Mouse (Mus musculus): ENCODE data around the gene Etv6. TPM values are rescaled to one million over a fixed set of nuclear protein-coding genes. Genes with fewer than 3 reads are reported as not detected.

Etv6 gene
- polyA plus RNA-seq, 1 experiment: not detected

- Histone ChIP-seq H3K4me3 (ENCODE audit: insufficient read depth, low read depth, low read length) (no peak overlapping the region), H3K4me1 (ENCODE audit: control insufficient read depth, insufficient read depth, low read length) (peaks cover 9% of the 10 kb centered on the region), H3K27ac (ENCODE audit: insufficient read depth, low read depth, low read length) (no peak overlapping the region)
- TF ChIP-seq POLR2A (IDR thresholded peaks at IDR 0.05; ENCODE audit: insufficient read depth, low read depth, low read length) (no peak), CTCF (IDR thresholded peaks at IDR 0.05; ENCODE audit: insufficient read depth, low read depth, low read length) (no peak)
- WGBS: 83% methylated on average over 5 of the region's 5 CpGs
Measured at GRCm38 (mm10) chr6:134118506-134118905, 83.0 kb downstream of the Etv6 start.

GRCm38 (mm10) chr6:134119136-134119535, 83.6 kb downstream of the Etv6 start:
- Histone ChIP-seq H3K27ac (ENCODE audit: insufficient read depth, low read depth, low read length) (no peak overlapping the region), H3K4me1 (ENCODE audit: control insufficient read depth, insufficient read depth, low read length) (peaks cover 9% of the 10 kb centered on the region), H3K4me3 (ENCODE audit: insufficient read depth, low read depth, low read length) (no peak overlapping the region)
- no peak for TF ChIP-seq POLR2A (IDR thresholded peaks at IDR 0.05; ENCODE audit: insufficient read depth, low read depth, low read length)
- TF ChIP-seq CTCF (IDR thresholded peaks at IDR 0.05; ENCODE audit: insufficient read depth, low read depth, low read length): no peak
- 23% methylated on average over 4 of the region's 4 CpGs for WGBS

- H3K4me1 ChIP-seq (ENCODE audit: control insufficient read depth, insufficient read depth, low read length): peaks cover 11% of the 10 kb centered on the region
- TF ChIP-seq CTCF (IDR thresholded peaks at IDR 0.05; ENCODE audit: insufficient read depth, low read depth, low read length) (no peak), POLR2A (IDR thresholded peaks at IDR 0.05; ENCODE audit: insufficient read depth, low read depth, low read length) (no peak)
- H3K4me3 ChIP-seq (ENCODE audit: insufficient read depth, low read depth, low read length): no peak overlapping the region
- 86% methylated on average over 4 of the region's 4 CpGs for WGBS
- H3K27ac ChIP-seq (ENCODE audit: insufficient read depth, low read depth, low read length): no peak overlapping the region
Measured at GRCm38 (mm10) chr6:134120227-134120626, 84.7 kb downstream of the Etv6 start.

- Histone ChIP-seq H3K4me1 (ENCODE audit: control insufficient read depth, insufficient read depth, low read length) (peaks cover 11% of the 10 kb centered on the region), H3K4me3 (ENCODE audit: insufficient read depth, low read depth, low read length) (no peak overlapping the region), H3K27ac (ENCODE audit: insufficient read depth, low read depth, low read length) (no peak overlapping the region)
- no peak for TF ChIP-seq POLR2A (IDR thresholded peaks at IDR 0.05; ENCODE audit: insufficient read depth, low read depth, low read length)
- TF ChIP-seq CTCF (IDR thresholded peaks at IDR 0.05; ENCODE audit: insufficient read depth, low read depth, low read length): no peak
- 65% methylated on average over 12 of the region's 12 CpGs for WGBS
Measured at GRCm38 (mm10) chr6:134120712-134121111, 85.2 kb downstream of the Etv6 start.

GRCm38 (mm10) chr6:134122945-134123344, 87.4 kb downstream of the Etv6 start:
- TF ChIP-seq POLR2A (IDR thresholded peaks at IDR 0.05; ENCODE audit: insufficient read depth, low read depth, low read length) (no peak), CTCF (IDR thresholded peaks at IDR 0.05; ENCODE audit: insufficient read depth, low read depth, low read length) (no peak)
- peaks cover 11% of the 10 kb centered on the region for H3K4me1 ChIP-seq (ENCODE audit: control insufficient read depth, insufficient read depth, low read length)
- H3K4me3 ChIP-seq (ENCODE audit: insufficient read depth, low read depth, low read length): no peak overlapping the region
- WGBS: 47% methylated on average over 5 of the region's 5 CpGs
- H3K27ac ChIP-seq (ENCODE audit: insufficient read depth, low read depth, low read length): no peak overlapping the region

- H3K4me1 ChIP-seq (ENCODE audit: control insufficient read depth, insufficient read depth, low read length): peaks cover 11% of the 10 kb centered on the region
- 90% methylated on average over 7 of the region's 7 CpGs for WGBS
- H3K4me3 ChIP-seq (ENCODE audit: insufficient read depth, low read depth, low read length): no peak overlapping the region
- H3K27ac ChIP-seq (ENCODE audit: insufficient read depth, low read depth, low read length): no peak overlapping the region
- TF ChIP-seq POLR2A (IDR thresholded peaks at IDR 0.05; ENCODE audit: insufficient read depth, low read depth, low read length) (no peak), CTCF (IDR thresholded peaks at IDR 0.05; ENCODE audit: insufficient read depth, low read depth, low read length) (no peak)
Measured at GRCm38 (mm10) chr6:134123474-134123873, 88.0 kb downstream of the Etv6 start.

- WGBS: 85% methylated on average over 10 of the region's 10 CpGs
- Histone ChIP-seq H3K4me1 (ENCODE audit: control insufficient read depth, insufficient read depth, low read length) (peaks cover 6% of the 10 kb centered on the region; the same call in 1 of the 2 replicates), H3K27ac (ENCODE audit: insufficient read depth, low read depth, low read length) (no peak overlapping the region), H3K4me3 (ENCODE audit: insufficient read depth, low read depth, low read length) (no peak overlapping the region)
- TF ChIP-seq POLR2A (IDR thresholded peaks at IDR 0.05; ENCODE audit: insufficient read depth, low read depth, low read length): no peak
- no peak for TF ChIP-seq CTCF (IDR thresholded peaks at IDR 0.05; ENCODE audit: insufficient read depth, low read depth, low read length)
Measured at GRCm38 (mm10) chr6:134124256-134124655, 88.8 kb downstream of the Etv6 start.

- 78% methylated on average over 6 of the region's 6 CpGs for WGBS
- Histone ChIP-seq H3K4me3 (ENCODE audit: insufficient read depth, low read depth, low read length) (no peak overlapping the region), H3K27ac (ENCODE audit: insufficient read depth, low read depth, low read length) (no peak overlapping the region), H3K4me1 (ENCODE audit: control insufficient read depth, insufficient read depth, low read length) (peaks cover 2% of the 10 kb centered on the region; the same call in 1 of the 2 replicates)
- TF ChIP-seq CTCF (IDR thresholded peaks at IDR 0.05; ENCODE audit: insufficient read depth, low read depth, low read length): no peak
- TF ChIP-seq POLR2A (IDR thresholded peaks at IDR 0.05; ENCODE audit: insufficient read depth, low read depth, low read length): no peak
Measured at GRCm38 (mm10) chr6:134127996-134128395, 92.5 kb downstream of the Etv6 start.

GRCm38 (mm10) chr6:134128594-134128993, 93.1 kb downstream of the Etv6 start:
- H3K4me3 ChIP-seq (ENCODE audit: insufficient read depth, low read depth, low read length): no peak overlapping the region
- 65% methylated on average over 13 of the region's 13 CpGs for WGBS
- TF ChIP-seq POLR2A (IDR thresholded peaks at IDR 0.05; ENCODE audit: insufficient read depth, low read depth, low read length): no peak
- no peak for TF ChIP-seq CTCF (IDR thresholded peaks at IDR 0.05; ENCODE audit: insufficient read depth, low read depth, low read length)
- no peak overlapping the region for H3K27ac ChIP-seq (ENCODE audit: insufficient read depth, low read depth, low read length)
- peaks cover 2% of the 10 kb centered on the region; the same call in 1 of the 2 replicates for H3K4me1 ChIP-seq (ENCODE audit: control insufficient read depth, insufficient read depth, low read length)

- Histone ChIP-seq H3K4me3 (ENCODE audit: insufficient read depth, low read depth, low read length) (no peak overlapping the region), H3K4me1 (ENCODE audit: control insufficient read depth, insufficient read depth, low read length) (no peaks in the 10 kb centered on the region), H3K27ac (ENCODE audit: insufficient read depth, low read depth, low read length) (no peak overlapping the region)
- 96% methylated on average over 7 of the region's 7 CpGs for WGBS
- TF ChIP-seq POLR2A (IDR thresholded peaks at IDR 0.05; ENCODE audit: insufficient read depth, low read depth, low read length) (no peak), CTCF (IDR thresholded peaks at IDR 0.05; ENCODE audit: insufficient read depth, low read depth, low read length) (no peak)
Measured at GRCm38 (mm10) chr6:134129848-134130247, 94.3 kb downstream of the Etv6 start.
